Mouse (Mus musculus) stomach, postnatal 0 days (tissue): ENCODE results near the gene Gstm6. TPM values are rescaled to one million over a fixed set of nuclear protein-coding genes. Genes with fewer than 3 reads are reported as not detected.
A peak's percentile ranks its signal among the peaks of the same experiment; 100 is the strongest.
"Not testable (repeated sequence)": the region's sequence is repeated elsewhere in the genome, so short reads cannot be mapped to it uniquely, and the experiment has no call there.

Source experiments
- ATAC-seq: fragments of 200-750 bp; cut with Nextera tagmentation; 2 replicates; pipeline ENCODE4 v1.8.0; 2017; ENCODE audit not compliant: low FRiP score, low TSS enrichment
- DNase-seq: peaks from one replicate; pipeline ENCODE4 v3.0.0-alpha.2; 2016; ENCODE audit warnings: low spot score
- H3K27ac ChIP-seq: fragments of 300-500 bp; sonication (generic); replicated peaks from 2 replicates; pipeline ENCODE4 v1.5.1; 2014; ENCODE audit warnings: mild to moderate bottlenecking, control low read depth
- H3K27me3 ChIP-seq: fragments of 300-500 bp; sonication (generic); 2 replicates; pipeline ENCODE4 v1.6.1; 2014; ENCODE audit warnings: low read length; ENCODE audit not compliant: control insufficient read depth, insufficient read depth
- H3K36me3 ChIP-seq: fragments of 300-500 bp; sonication (generic); 2 replicates; pipeline ENCODE4 v1.6.1; 2014; ENCODE audit warnings: low read length, mixed read lengths; ENCODE audit not compliant: control insufficient read depth, insufficient read depth
- H3K4me1 ChIP-seq: fragments of 300-500 bp; sonication (generic); replicated peaks from 2 replicates; pipeline ENCODE4 v1.6.1; 2014; ENCODE audit warnings: antibody characterized with exemption; ENCODE audit not compliant: control insufficient read depth, insufficient read depth
- H3K4me2 ChIP-seq: fragments of 300-500 bp; sonication (generic); replicated peaks from 2 replicates; pipeline ENCODE4 v1.6.1; 2014; ENCODE audit warnings: low read depth, mild to moderate bottlenecking, control low read depth, moderate library complexity
- H3K4me3 ChIP-seq: fragments of 300-500 bp; sonication (generic); 2 replicates; pipeline ENCODE4 v1.5.1; 2014; ENCODE audit warnings: low read depth, low read length, control low read depth
- H3K9ac ChIP-seq: fragments of 300-500 bp; sonication (generic); 2 replicates; pipeline ENCODE4 v1.6.1; 2014; ENCODE audit warnings: mild to moderate bottlenecking, low read length, control low read depth, mixed read lengths
- H3K9me3 ChIP-seq: fragments of 300-500 bp; sonication (generic); 2 replicates; pipeline ENCODE4 v1.6.1; 2016; ENCODE audit warnings: low read length; ENCODE audit not compliant: control insufficient read depth
- CTCF ChIP-seq: IDR thresholded peaks from 2 replicates; pipeline ENCODE4 v1.5.1; 2016; ENCODE audit warnings: antibody characterized with exemption, low read depth, mild to moderate bottlenecking, moderate library complexity
- EP300 ChIP-seq: optimal IDR thresholded peaks from 2 replicates; pipeline ENCODE3; 2016; ENCODE audit warnings: antibody characterized with exemption
- WGBS: fragments of 180-500 bp; shearing (Covaris S2); extraction: QIAGEN DNeasy Blood & Tissue Kit; methylation state at CpG from one replicate; pipeline ENCODE4 v1.1.7; 2014; 5-methylcytosine and 5-hydroxymethylcytosine counted together
- polyA plus RNA-seq: library from polyadenylated mRNA; unstranded; fragments of >200 nt; fragmentation: Nextera tagmentation; extraction: Ambion mirVana; gene quantifications from 2 replicates; pipeline ENCODE4 v1.2.1, GENCODE M21; 2015

Gstm6 gene
- polyA plus RNA-seq, 1 experiment from 2014 or later = 13.7 TPM

DNA sequence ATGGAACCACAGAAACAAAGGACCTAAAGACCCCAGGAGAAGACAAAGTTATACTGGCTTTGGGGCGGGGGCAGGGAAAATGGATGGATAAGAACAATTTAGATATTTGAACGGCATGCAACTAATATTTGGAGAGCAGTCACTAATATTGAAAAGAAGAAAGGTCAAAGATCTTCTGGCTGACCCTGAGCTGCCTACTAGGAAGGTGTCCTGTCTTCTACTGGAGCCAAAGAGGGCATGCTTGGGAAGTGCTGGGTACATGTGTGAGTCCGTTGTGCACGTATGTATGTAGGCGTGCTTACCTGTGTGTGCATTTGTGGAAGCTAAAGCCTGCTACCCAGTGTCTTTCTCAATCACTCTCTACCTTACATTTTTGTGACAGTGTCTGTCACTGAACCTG, 23.1 kb upstream of the Gstm6 start:
- ATAC-seq (no peak), DNase-seq (no peak)
- Histone ChIP-seq H3K4me1 (no peaks in the 10 kb centered on the region), H3K27ac (no peak overlapping the region), H3K9ac (no peak overlapping the region), H3K36me3 (no peaks in the 10 kb centered on the region), H3K4me3 (no peak overlapping the region), H3K4me2 (no peak overlapping the region), H3K27me3 (no peaks in the 10 kb centered on the region), H3K9me3 (no peaks in the 10 kb centered on the region)
- 93% methylated on average over 5 of the region's 5 CpGs for WGBS
- TF ChIP-seq EP300 (no peak), CTCF (no peak)

DNA sequence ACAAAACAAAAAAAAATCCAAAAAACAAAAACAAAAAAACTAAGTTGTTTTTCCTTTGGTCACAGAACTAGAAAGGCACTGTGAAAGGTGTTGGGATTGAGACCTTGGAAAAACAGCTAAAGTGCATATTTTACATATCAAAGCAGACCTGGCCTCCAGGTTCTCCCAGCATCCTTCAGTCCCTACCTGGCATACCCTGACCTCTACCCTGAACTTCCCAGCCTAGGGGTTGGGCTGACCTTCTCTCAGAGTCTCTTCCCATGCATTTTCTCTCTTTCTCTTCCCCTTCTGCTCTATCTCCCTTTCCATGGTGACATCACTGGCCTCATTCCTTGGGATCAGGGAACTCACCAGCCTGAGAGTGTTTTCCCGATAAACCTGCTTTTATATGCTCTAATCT, 22.0 kb upstream of the Gstm6 start:
- no peaks in the 10 kb centered on the region for H3K4me1 ChIP-seq
- H3K4me2 ChIP-seq = no peak overlapping the region
- H3K27ac ChIP-seq = no peak overlapping the region
- no peaks in the 10 kb centered on the region for H3K9me3 ChIP-seq
- H3K9ac ChIP-seq = no peak overlapping the region
- 67% methylated on average over 1 of the region's 1 CpGs for WGBS
- no peak overlapping the region for H3K4me3 ChIP-seq
- TF ChIP-seq EP300 = no peak
- TF ChIP-seq CTCF = no peak
- ATAC-seq = no peak
- no peaks in the 10 kb centered on the region for H3K27me3 ChIP-seq
- no peak for DNase-seq
- no peaks in the 10 kb centered on the region for H3K36me3 ChIP-seq

GRCm38 (mm10) chr3:107964656-107965308, 21.2 kb upstream of the Gstm6 start:
- H3K4me2 ChIP-seq = no peak overlapping the region

DNA sequence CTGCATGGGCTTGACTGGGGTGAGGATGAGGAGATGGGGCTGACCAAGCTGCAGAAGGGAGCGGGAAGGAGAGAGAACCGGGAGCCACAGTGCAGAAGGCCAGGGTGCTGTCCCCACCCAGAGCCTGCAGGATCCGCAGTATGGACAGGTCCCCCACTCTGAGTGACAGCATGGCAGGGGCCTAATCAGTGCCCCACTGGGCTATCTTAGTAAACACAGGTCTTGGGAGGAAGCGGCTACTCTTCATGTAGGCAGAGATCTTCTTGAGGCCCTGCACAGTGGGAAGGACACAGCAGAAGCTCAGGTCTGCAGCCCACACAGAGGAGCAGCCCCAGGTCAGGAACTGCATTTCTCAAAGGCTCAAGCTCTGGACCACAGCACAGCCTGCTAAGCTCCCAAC, 20.5 kb upstream of the Gstm6 start:
- no peak for DNase-seq
- no peaks in the 10 kb centered on the region for H3K27me3 ChIP-seq
- TF ChIP-seq EP300 = no peak
- no peak for TF ChIP-seq CTCF
- no peaks in the 10 kb centered on the region for H3K4me1 ChIP-seq
- H3K4me3 ChIP-seq = no peak overlapping the region
- no peaks in the 10 kb centered on the region for H3K36me3 ChIP-seq
- no peaks in the 10 kb centered on the region for H3K9me3 ChIP-seq
- H3K9ac ChIP-seq = no peak overlapping the region
- 81% methylated on average over 4 of the region's 4 CpGs for WGBS
- H3K4me2 ChIP-seq = no peak overlapping the region
- peak overlapping the region; percentile 85 for H3K27ac ChIP-seq
- ATAC-seq = no peak

More at GRCm38 (mm10) chr3:107964656-107965308, 21.2 kb upstream of the Gstm6 start:
- peak overlapping the region; percentile 85 for H3K27ac ChIP-seq
- no peak overlapping the region for H3K9ac ChIP-seq
- no peaks in the 10 kb centered on the region for H3K4me1 ChIP-seq
- peak; percentile 65 for DNase-seq
- H3K36me3 ChIP-seq = no peaks in the 10 kb centered on the region
- no peaks in the 10 kb centered on the region for H3K9me3 ChIP-seq
- no peak overlapping the region for H3K4me3 ChIP-seq
- 39% methylated on average over 5 of the region's 5 CpGs for WGBS
- no peaks in the 10 kb centered on the region for H3K27me3 ChIP-seq
- ATAC-seq = peak; percentile 56
- no peak for TF ChIP-seq CTCF
- no peak for TF ChIP-seq EP300

- H3K9ac ChIP-seq, H3K27ac ChIP-seq, ATAC-seq, DNase-seq, H3K36me3 ChIP-seq, H3K4me3 ChIP-seq, H3K9me3 ChIP-seq, H3K4me2 ChIP-seq, H3K4me1 ChIP-seq, H3K27me3 ChIP-seq: not testable (repeated sequence)
- WGBS = 86% methylated on average over 7 of the region's 9 CpGs
These were observed 11.7 kb upstream of the Gstm6 start for GRCm38 (mm10) chr3:107955260-107955659.

DNA sequence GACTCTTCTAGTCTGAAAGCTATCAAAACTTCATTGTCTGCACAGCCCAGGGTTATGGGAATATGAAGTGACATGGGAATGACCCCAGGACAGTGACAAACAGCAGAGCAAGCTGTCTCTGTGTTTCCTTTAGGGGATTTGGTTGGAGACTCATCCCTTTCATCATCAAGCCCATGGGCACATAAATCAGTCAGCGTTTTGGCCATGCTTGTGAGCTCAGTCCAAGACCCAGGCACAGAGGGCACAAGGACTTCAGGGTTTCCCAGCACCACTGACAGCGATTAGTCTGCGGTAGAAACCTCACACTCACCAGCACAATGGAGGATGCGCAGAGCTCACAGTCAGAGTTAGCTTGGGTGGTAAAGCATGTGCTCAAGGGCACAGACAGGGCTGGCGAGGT, 10.4 kb upstream of the Gstm6 start:
- Histone ChIP-seq H3K4me3 (no peak overlapping the region), H3K27ac (no peak overlapping the region), H3K9ac (no peak overlapping the region), H3K9me3 (no peaks in the 10 kb centered on the region), H3K4me2 (no peak overlapping the region), H3K4me1 (no peaks in the 10 kb centered on the region), H3K27me3 (no peaks in the 10 kb centered on the region), H3K36me3 (no peaks in the 10 kb centered on the region)
- ATAC-seq (peak; percentile 9; the same call in 1 of the 2 replicates), DNase-seq (no peak)
- 74% methylated on average over 5 of the region's 5 CpGs for WGBS
- TF ChIP-seq CTCF = no peak
- TF ChIP-seq EP300 = no peak
